Mouse (Mus musculus): ENCODE data around the gene Rtl8b.

- TF ChIP-seq CTCF (IDR thresholded peaks at IDR 0.05; ENCODE audit: borderline replicate concordance, insufficient read depth, low read depth, low read length) = no peak
- no peak for TF ChIP-seq POLR2A (IDR thresholded peaks at IDR 0.05; ENCODE audit: borderline replicate concordance, insufficient read depth, low read length)
Measured at GRCm38 (mm10) chrX:53702673-53703072, 32.5 kb upstream of the Rtl8b start.
